In genomic region chr5:123093077-123093633, GRCm38 (mm10) we compare ENCODE assay signal across 14 mouse cellular contexts. TPM values are rescaled to one million over a fixed set of nuclear protein-coding genes. Genes with fewer than 3 reads are reported as not detected.
DNase-seq lines count a peak whose midpoint lies in the region; ATAC-seq and TF ChIP-seq lines count a peak whose summit lies in the region.
"Had no signal": no experiment of that assay in that cellular context is flagged by ENCODE, and none has a peak within 500 bp of the region (broad histone marks: within the 10 kb centered on the region; RNA-seq: fewer than 3 reads in every experiment).

No protein-coding gene starts in this region.

- H3K4me2 ChIP-seq in liver, embryonic 16.5 days (ENCODE audit: low read depth, low read length), result peak overlapping the region; percentile 61

- peaks cover 7% of the 10 kb centered on the region for H3K4me1 ChIP-seq in kidney, adult 2 months (ENCODE audit: control insufficient read depth, insufficient read depth, low read length)
- H3K4me1 ChIP-seq in liver, embryonic 16.5 days (ENCODE audit: control insufficient read depth, low read depth, low read length), result peaks cover 58% of the 10 kb centered on the region

- peak overlapping the region; percentile 28; the same call in 1 of the 2 replicates for H3K27ac ChIP-seq in kidney, adult 2 months (ENCODE audit: insufficient read depth, low read depth, low read length)
- peak overlapping the region; percentile 99 for H3K27ac ChIP-seq in liver, embryonic 16.5 days (ENCODE audit: low read length)
- H3K27ac ChIP-seq: kidney, postnatal 0 days had no signal

- no peak for TF ChIP-seq CTCF in kidney, adult 2 months (conservative IDR thresholded peaks at IDR 0.05; ENCODE audit: insufficient read depth, insufficient read length, low read depth, low read length)

- H3K27me3 ChIP-seq in kidney, adult 2 months (replicated peaks; ENCODE audit: control insufficient read depth, insufficient read depth, low read length), result no peaks in the 10 kb centered on the region
- no peaks in the 10 kb centered on the region for H3K27me3 ChIP-seq in liver, embryonic 16.5 days (ENCODE audit: control insufficient read depth, insufficient read depth, low read depth, low read length)

- H3K36me3 ChIP-seq in kidney, adult 2 months (ENCODE audit: control insufficient read depth, insufficient read depth, low read length), result no peaks in the 10 kb centered on the region
- 0 out of 2 replicates have a peak, but pooled peaks cover 3% of the 10 kb centered on the region for H3K36me3 ChIP-seq in liver, embryonic 16.5 days (ENCODE audit: control insufficient read depth, insufficient read depth)

- 64% methylated on average over 14 of the region's 14 CpGs for WGBS in kidney, adult 2 months
- 41% methylated on average over 14 of the region's 14 CpGs for WGBS in liver, embryonic 16.5 days (ENCODE audit: insufficient replicate concordance)

- DNase-seq in kidney, adult 2 months, result peak; percentile 79
- DNase-seq in kidney, adult 18-20 months, result no peak
- DNase-seq in MEL-GATA-1-ER (ENCODE audit: extremely low read depth, low read depth), result peak; percentile 76
- peak; percentile 87 for DNase-seq in c-Kit-positive CD71-positive TER-119-positive erythroid progenitor cells, embryonic 14.5 days (ENCODE audit: low spot score)
- no peak for DNase-seq in urinary bladder, postnatal 25 days (ENCODE audit: low spot score)
- DNase-seq in gastrocnemius, adult 18-20 months (ENCODE audit: low spot score), result no peak
- DNase-seq in adrenal gland, adult 18-20 months (ENCODE audit: low spot score in 2 of 2), result no peak
- DNase-seq: cerebellum, postnatal 36 days; heart, adult 18-20 months had no signal

- no peak overlapping the region for H3K4me3 ChIP-seq in kidney, adult 2 months (ENCODE audit: insufficient read depth, low read depth, low read length)
- H3K4me3 ChIP-seq in liver, embryonic 16.5 days (ENCODE audit: low read depth, low read length), result peak overlapping the region; percentile 2; the same call in 1 of the 2 replicates

- no peak for TF ChIP-seq POLR2A in kidney, adult 2 months (IDR thresholded peaks at IDR 0.05; ENCODE audit: low read depth, low read length)

- peak overlapping the region; percentile 48 for H3K9ac ChIP-seq in liver, embryonic 16.5 days (ENCODE audit: low read depth, low read length)

- peak; percentile 80 for ATAC-seq in liver, embryonic 16.5 days (ENCODE audit: low read depth)
- ATAC-seq: CD4-positive, CD25-positive, alpha-beta regulatory T cell, adult 4 months; midbrain, embryonic 16.5 days had no signal

- no peaks in the 10 kb centered on the region for H3K9me3 ChIP-seq in liver, embryonic 16.5 days (replicated peaks; ENCODE audit: control insufficient read depth, low read length)

RNA-seq across cellular contexts. Expression of gene Tmem120b, which starts 24.9 kb away (rescaled TPM):
- 9.9 and 12.7 TPM in 2 replicates for polyA plus RNA-seq in kidney, adult 2 months (2012; rRNA removed)
- 25.1 and 26.1 TPM in 2 replicates for polyA plus RNA-seq in liver, embryonic 16.5 days (2015; fragmentation: Nextera tagmentation; extraction: Ambion mirVana)
- total RNA-seq in gastrocnemius, adult 18-20 months (2021), result 10 to 100 TPM; 16.8 to 19.6 TPM
- total RNA-seq in adrenal gland, adult 18-20 months (2021), result 10 to 100 TPM; 22.2 to 68.8 TPM

RNA-seq across cellular contexts. Expression of gene Rhof, which starts 39.3 kb away (rescaled TPM):
- 12.1 and 13.4 TPM in 2 replicates for polyA plus RNA-seq in kidney, adult 2 months (2012; rRNA removed)
- 1.7 and 2.3 TPM in 2 replicates for polyA plus RNA-seq in liver, embryonic 16.5 days (2015; fragmentation: Nextera tagmentation; extraction: Ambion mirVana)
- total RNA-seq in gastrocnemius, adult 18-20 months (2021), result under 1 TPM; 0.09 to 0.24 TPM
- total RNA-seq in adrenal gland, adult 18-20 months (2021), result 1 to 10 TPM in 1 of 2 experiments, under 1 TPM in 1; 0.66 to 1.2 TPM

RNA-seq across cellular contexts. Expression of gene Morn3, which starts 46.3 kb away (rescaled TPM):
- polyA plus RNA-seq in kidney, adult 2 months (2012; rRNA removed), result 0.06 and 0.08 TPM in 2 replicates
- polyA plus RNA-seq in liver, embryonic 16.5 days (2015; fragmentation: Nextera tagmentation; extraction: Ambion mirVana), result not detected in 2 replicates
- not detected for total RNA-seq in gastrocnemius, adult 18-20 months (2021)
- total RNA-seq in adrenal gland, adult 18-20 months (2021), result not detected
- total RNA-seq: heart, adult 18-20 months; hematopoietic stem cell, adult 5-6 weeks had no signal
- polyA plus RNA-seq: kidney, postnatal 0 days had no signal

RNA-seq across cellular contexts. Expression of gene Setd1b, which starts 48.8 kb away (rescaled TPM):
- 6.7 and 8.8 TPM in 2 replicates for polyA plus RNA-seq in kidney, adult 2 months (2012; rRNA removed)
- 3.5 and 4.1 TPM in 2 replicates for polyA plus RNA-seq in liver, embryonic 16.5 days (2015; fragmentation: Nextera tagmentation; extraction: Ambion mirVana)
- 1 to 10 TPM; 9.0 to 9.8 TPM for total RNA-seq in gastrocnemius, adult 18-20 months (2021)
- total RNA-seq in adrenal gland, adult 18-20 months (2021), result 10 to 100 TPM; 19.1 to 25.8 TPM

Comparison
In these comparisons a context has a peak if more than half of its experiments do, and no peak if none do; other contexts are left out.
1. DNase-seq: peak in kidney, adult 2 months (single experiment), MEL-GATA-1-ER (single experiment) and c-Kit-positive CD71-positive TER-119-positive erythroid progenitor cells, embryonic 14.5 days (single experiment); none in kidney, adult 18-20 months (single experiment), urinary bladder, postnatal 25 days (single experiment), gastrocnemius, adult 18-20 months (single experiment) and adrenal gland, adult 18-20 months (0 of 2).